Mouse (Mus musculus) MEL (cell line): ENCODE data around the gene Acvr1. TPM values are rescaled to one million over a fixed set of nuclear protein-coding genes. Genes with fewer than 3 reads are reported as not detected.

ENCODE experiments used
- DNase-seq: peaks from one replicate; pipeline ENCODE4 v3.0.0; 2011; ENCODE audit warnings: low read depth, low spot score
- H3K27ac ChIP-seq: 2 replicates; pipeline ENCODE4 v1.5.1; 2012; ENCODE audit warnings: low read depth, mild to moderate bottlenecking, control low read depth, low read length, moderate library complexity; ENCODE audit not compliant: control insufficient read depth
- H3K27me3 ChIP-seq, 2 experiments: fragments of 150-350 bp in 1 of 2; sonication (generic) in 1 of 2; 2 replicates each; pipeline ENCODE4 v1.6.1; 2012; ENCODE audit warnings: low read length in 2 of 2, mild to moderate bottlenecking in 2 of 2, improper control_type of control experiment in 1 of 2, moderate library complexity in 1 of 2; ENCODE audit not compliant: insufficient read depth in 2 of 2, control insufficient read depth in 1 of 2
- H3K36me3 ChIP-seq, 2 experiments: 2 replicates each; pipeline ENCODE4 v1.6.1; 2012 to 2014; ENCODE audit warnings: low read length in 2 of 2, improper control_type of control experiment in 1 of 2, inconsistent platforms in 1 of 2, mild to moderate bottlenecking in 1 of 2; ENCODE audit not compliant: insufficient read depth in 2 of 2, control insufficient read depth in 1 of 2
- H3K4me1 ChIP-seq, 2 experiments: fragments of 150-350 bp in 1 of 2; sonication (generic) in 1 of 2; 2 replicates each; pipeline ENCODE4 v1.6.1; 2012; ENCODE audit warnings: low read length in 2 of 2, improper control_type of control experiment in 1 of 2, mild to moderate bottlenecking in 1 of 2; ENCODE audit not compliant: insufficient read depth in 2 of 2, control insufficient read depth in 1 of 2
- H3K4me3 ChIP-seq, 2 experiments: fragments of 150-350 bp in 1 of 2; sonication (generic) in 1 of 2; 2 replicates each; pipeline ENCODE4 v1.5.1; 2012; ENCODE audit warnings: low read depth in 2 of 2, low read length in 2 of 2, mild to moderate bottlenecking in 2 of 2, moderate library complexity in 2 of 2, control low read depth in 1 of 2, improper control_type of control experiment in 1 of 2; ENCODE audit not compliant: control insufficient read depth in 1 of 2, insufficient read depth in 1 of 2
- H3K79me2 ChIP-seq: 2 replicates; pipeline ENCODE4 v1.6.1; 2012; ENCODE audit warnings: mild to moderate bottlenecking, low read length, moderate library complexity; ENCODE audit not compliant: control insufficient read depth, poor library complexity, insufficient read depth
- H3K9ac ChIP-seq: 2 replicates; pipeline ENCODE4 v1.6.1; 2012; ENCODE audit warnings: low read depth, mild to moderate bottlenecking, control low read depth, low read length, moderate library complexity; ENCODE audit not compliant: control insufficient read depth, poor library complexity, severe bottlenecking
- H3K9me3 ChIP-seq: fragments of 150-350 bp; sonication (generic); replicated peaks from 2 replicates; pipeline ENCODE4 v1.6.1; 2012; ENCODE audit warnings: mild to moderate bottlenecking, low read length, improper control_type of control experiment, moderate library complexity; ENCODE audit not compliant: insufficient read depth
- BHLHE40 ChIP-seq: IDR thresholded peaks from 2 replicates; pipeline ENCODE4 v1.6.1; 2012; ENCODE audit warnings: low read depth, mild to moderate bottlenecking, inconsistent platforms, low read length, improper control_type of control experiment, borderline replicate concordance
- CHD1 ChIP-seq: IDR thresholded peaks from 2 replicates; pipeline ENCODE4 v1.6.1; 2012; ENCODE audit warnings: low read depth, mild to moderate bottlenecking, inconsistent platforms, low read length, improper control_type of control experiment
- CHD2 ChIP-seq: IDR thresholded peaks from 2 replicates; pipeline ENCODE4 v1.6.1; 2011; ENCODE audit warnings: low read length, improper control_type of control experiment
- ELF1 ChIP-seq: IDR thresholded peaks from 2 replicates; pipeline ENCODE4 v1.6.1; 2014; ENCODE audit warnings: low read depth, mild to moderate bottlenecking, inconsistent platforms, low read length, improper control_type of control experiment, moderate library complexity
- ETS1 ChIP-seq: IDR thresholded peaks from 2 replicates; pipeline ENCODE4 v1.6.1; 2012; ENCODE audit warnings: low read depth, mild to moderate bottlenecking, inconsistent platforms, low read length, improper control_type of control experiment, moderate library complexity
- GABPA ChIP-seq: IDR thresholded peaks from 2 replicates; pipeline ENCODE4 v1.6.1; 2012; ENCODE audit warnings: low read depth, mild to moderate bottlenecking, inconsistent platforms, low read length, improper control_type of control experiment, moderate library complexity
- GATA1 ChIP-seq: IDR thresholded peaks from 2 replicates; pipeline ENCODE4 v1.6.1; 2011; ENCODE audit warnings: low read depth, low read length, improper control_type of control experiment
- HCFC1 ChIP-seq: IDR thresholded peaks from 2 replicates; pipeline ENCODE4 v1.6.1; 2012; ENCODE audit warnings: low read depth, mild to moderate bottlenecking, inconsistent platforms, low read length, improper control_type of control experiment, moderate library complexity
- JUND ChIP-seq: IDR thresholded peaks from 2 replicates; pipeline ENCODE4 v1.6.1; 2011; ENCODE audit warnings: low read depth, mild to moderate bottlenecking, improper control_type of control experiment, low read length
- KAT2A ChIP-seq: conservative IDR thresholded peaks from 2 replicates; pipeline ENCODE4 v1.6.1; 2012; ENCODE audit warnings: low read depth, low read length, improper control_type of control experiment, inconsistent platforms
- MEF2A ChIP-seq: IDR thresholded peaks from 2 replicates; pipeline ENCODE4 v1.6.1; 2014; ENCODE audit warnings: low read depth, mild to moderate bottlenecking, inconsistent platforms, low read length, improper control_type of control experiment; ENCODE audit not compliant: poor library complexity, insufficient replicate concordance, severe bottlenecking; ENCODE audit errors: extremely low read depth
- MXI1 ChIP-seq: IDR thresholded peaks from 2 replicates; pipeline ENCODE4 v1.6.1; 2011; ENCODE audit warnings: mild to moderate bottlenecking, low read depth, low read length, improper control_type of control experiment
- MYB ChIP-seq: IDR thresholded peaks from 2 replicates; pipeline ENCODE4 v1.6.1; 2011; ENCODE audit warnings: mild to moderate bottlenecking, low read depth, low read length, improper control_type of control experiment
- POLR2AphosphoS2 ChIP-seq: IDR thresholded peaks from 2 replicates; pipeline ENCODE4 v1.6.1; 2011; ENCODE audit warnings: low read length, improper control_type of control experiment
- RCOR1 ChIP-seq: IDR thresholded peaks from 2 replicates; pipeline ENCODE4 v1.6.1; 2012; ENCODE audit warnings: low read depth, mild to moderate bottlenecking, inconsistent platforms, low read length, improper control_type of control experiment
- SIN3A ChIP-seq: IDR thresholded peaks from 2 replicates; pipeline ENCODE4 v1.6.1; 2012; ENCODE audit warnings: low read length, improper control_type of control experiment, inconsistent platforms
- SMC3 ChIP-seq: IDR thresholded peaks from 2 replicates; pipeline ENCODE4 v1.6.1; 2011; ENCODE audit warnings: low read depth, low read length, improper control_type of control experiment
- TBP ChIP-seq: IDR thresholded peaks from 2 replicates; pipeline ENCODE4 v1.8.0; 2011; ENCODE audit warnings: low read depth, low read length, improper control_type of control experiment
- UBTF ChIP-seq: IDR thresholded peaks from 2 replicates; pipeline ENCODE4 v1.6.1; 2012; ENCODE audit warnings: low read depth, mild to moderate bottlenecking, inconsistent platforms, low read length, improper control_type of control experiment, moderate library complexity, borderline replicate concordance; ENCODE audit not compliant: insufficient read depth
- USF1 ChIP-seq: IDR thresholded peaks from 2 replicates; pipeline ENCODE4 v1.6.1; 2014; ENCODE audit warnings: low read depth, mild to moderate bottlenecking, inconsistent platforms, low read length, improper control_type of control experiment, moderate library complexity
- USF2 ChIP-seq, 2 experiments: IDR thresholded peaks; 2 replicates each; pipeline ENCODE4 v1.6.1; 2011 to 2012; ENCODE audit warnings: improper control_type of control experiment in 2 of 2, low read length in 2 of 2, borderline replicate concordance in 1 of 2, inconsistent platforms in 1 of 2, low read depth in 1 of 2, mild to moderate bottlenecking in 1 of 2; ENCODE audit not compliant: insufficient read depth in 1 of 2
- ZMIZ1 ChIP-seq: IDR thresholded peaks from 2 replicates; pipeline ENCODE4 v1.6.1; 2012; ENCODE audit warnings: low read depth, mild to moderate bottlenecking, inconsistent platforms, low read length, improper control_type of control experiment, moderate library complexity
- ZNF384 ChIP-seq: IDR thresholded peaks from 2 replicates; pipeline ENCODE4 v1.6.1; 2012; ENCODE audit warnings: low read depth, mild to moderate bottlenecking, inconsistent platforms, low read length, improper control_type of control experiment
- polyA plus RNA-seq, 2 experiments: library from polyadenylated mRNA; stranded (reverse) in 1 of 2; unstranded in 1 of 2; fragments of >175 nt in 1 of 2; fragments of >200 nt in 1 of 2; gene quantifications; 2 replicates each; pipeline versions ENCODE4 v1.2.1 to v1.2.4; 2012; ENCODE audit warnings: low replicate concordance in 2 of 2, low read depth in 1 of 2; ENCODE audit not compliant: insufficient read length in 2 of 2, insufficient read depth in 1 of 2, missing spikeins in 1 of 2
- total RNA-seq: library from RNA; depleted of rRNA; stranded (reverse); fragments of 300-350 nt; gene quantifications from 2 replicates; pipeline ENCODE4 v1.2.3, GENCODE M21; 2012

Gene Acvr1
- total and polyA plus RNA-seq, 3 experiments: not detected

GRCm38 (mm10) chr2:58470290-58470689, 96.7 kb downstream of the Acvr1 start:
- no peaks in the 10 kb centered on the region for H3K79me2 ChIP-seq
- H3K27me3 ChIP-seq: no peaks in the 10 kb centered on the region
- H3K4me1 ChIP-seq: no peaks in the 10 kb centered on the region
- TF ChIP-seq ZNF384: no peak
- no peak for TF ChIP-seq JUND
- no peak for TF ChIP-seq CHD2
- TF ChIP-seq MEF2A: no peak
- TF ChIP-seq SMC3: no peak
- TF ChIP-seq UBTF: no peak
- TF ChIP-seq MXI1: no peak
- no peak for TF ChIP-seq USF2 (IDR thresholded peaks at IDR 0.05; ENCODE audit: borderline replicate concordance in 1 of 2, insufficient read depth in 1 of 2, low read depth in 1 of 2, low read length in 2 of 2)
- no peak for TF ChIP-seq MYB
- no peak for TF ChIP-seq POLR2AphosphoS2
- TF ChIP-seq RCOR1: no peak
- TF ChIP-seq ZMIZ1: no peak
- no peak for TF ChIP-seq TBP
- TF ChIP-seq CHD1: no peak
- no peak for TF ChIP-seq GATA1
- no peak for TF ChIP-seq BHLHE40
- no peak for TF ChIP-seq SIN3A
- TF ChIP-seq KAT2A: no peak
- TF ChIP-seq ELF1: no peak
- no peak for TF ChIP-seq ETS1
- H3K4me3 ChIP-seq: no peak overlapping the region
- H3K9me3 ChIP-seq: no peaks in the 10 kb centered on the region
- no peaks in the 10 kb centered on the region for H3K36me3 ChIP-seq
- H3K27ac ChIP-seq: no peak overlapping the region
- no peak for DNase-seq
- H3K9ac ChIP-seq: no peak overlapping the region

- Histone ChIP-seq H3K4me1 (no peaks in the 10 kb centered on the region), H3K9ac (no peak within 1 kb of the TSS), H3K27me3 (no peaks in the 10 kb centered on the region), H3K36me3 (no peaks in the 10 kb centered on the region), H3K79me2 (no peaks in the 10 kb centered on the region), H3K9me3 (no peaks in the 10 kb centered on the region), H3K27ac (no peak within 1 kb of the TSS), H3K4me3 (no peak within 1 kb of the TSS)
- TF ChIP-seq MYB: no peak
- TF ChIP-seq HCFC1: no peak
- no peak for TF ChIP-seq GABPA
- TF ChIP-seq KAT2A: no peak
- no peak for TF ChIP-seq USF1
- no peak for TF ChIP-seq UBTF
- TF ChIP-seq MXI1: no peak
- DNase-seq: no peak
These were observed 97.1 kb downstream of the Acvr1 start, which contains the start of gene Gm17409 for GRCm38 (mm10) chr2:58469816-58470215. Gene Gm17409, plus strand, starts transcription at chr2:58470116.
